Mouse (Mus musculus): ENCODE measurements around the gene Nsmce1. TPM values are rescaled to one million over a fixed set of nuclear protein-coding genes. Genes with fewer than 3 reads are reported as not detected.
"Not testable (repeated sequence)": the region's sequence is repeated elsewhere in the genome, so short reads cannot be mapped to it uniquely, and the experiment has no call there.

The Nsmce1 gene
- polyA plus RNA-seq, 1 experiment from 2014 or later = 116 TPM

GRCm38 (mm10) chr7:125430170-125430842, 61.1 kb downstream of the Nsmce1 start:
- 80% methylated on average over 7 of the region's 7 CpGs for WGBS

GRCm38 (mm10) chr7:125428816-125429500, 62.4 kb downstream of the Nsmce1 start:
- not testable (repeated sequence) for H3K9ac ChIP-seq; H3K9me3 ChIP-seq; H3K4me1 ChIP-seq; H3K36me3 ChIP-seq; ATAC-seq (ENCODE audit: insufficient number of reproducible peaks, insufficient read depth, low FRiP score, low TSS enrichment, low read depth); H3K27ac ChIP-seq; H3K27me3 ChIP-seq; H3K4me3 ChIP-seq; H3K4me2 ChIP-seq
- WGBS = 79% methylated on average over 5 of the region's 5 CpGs

More at GRCm38 (mm10) chr7:125430170-125430842, 61.1 kb downstream of the Nsmce1 start:
- H3K9ac ChIP-seq = no peak overlapping the region
- no peak for ATAC-seq (ENCODE audit: insufficient number of reproducible peaks, insufficient read depth, low FRiP score, low TSS enrichment, low read depth)
- peaks cover 3% of the 10 kb centered on the region; the same call in 1 of the 2 replicates for H3K9me3 ChIP-seq
- no peaks in the 10 kb centered on the region for H3K36me3 ChIP-seq
- no peak overlapping the region for H3K4me3 ChIP-seq
- no peaks in the 10 kb centered on the region for H3K27me3 ChIP-seq
- no peak overlapping the region for H3K4me2 ChIP-seq
- H3K4me1 ChIP-seq = peaks cover 11% of the 10 kb centered on the region; the same call in 1 of the 2 replicates
- H3K27ac ChIP-seq = no peak overlapping the region

- Histone ChIP-seq H3K9ac (no peak overlapping the region), H3K27ac (no peak overlapping the region), H3K36me3 (no peaks in the 10 kb centered on the region), H3K4me1 (0 out of 2 replicates have a peak, but pooled peaks cover 4% of the 10 kb centered on the region), H3K4me2 (no peak overlapping the region), H3K9me3 (peaks cover 6% of the 10 kb centered on the region; the same call in 1 of the 2 replicates), H3K27me3 (no peaks in the 10 kb centered on the region), H3K4me3 (no peak overlapping the region)
- 78% methylated on average over 7 of the region's 7 CpGs for WGBS
- ATAC-seq (ENCODE audit: insufficient number of reproducible peaks, insufficient read depth, low FRiP score, low TSS enrichment, low read depth) = no peak
Observed at GRCm38 (mm10) chr7:125428381-125428780, 63.0 kb downstream of the Nsmce1 start.

GRCm38 (mm10) chr7:125427492-125428090, 63.8 kb downstream of the Nsmce1 start:
- 68% methylated on average over 12 of the region's 12 CpGs for WGBS
- H3K27me3 ChIP-seq = no peaks in the 10 kb centered on the region
- H3K4me2 ChIP-seq = no peak overlapping the region
- ATAC-seq (ENCODE audit: insufficient number of reproducible peaks, insufficient read depth, low FRiP score, low TSS enrichment, low read depth) = no peak
- no peak overlapping the region for H3K9ac ChIP-seq
- no peaks in the 10 kb centered on the region for H3K36me3 ChIP-seq
- peaks cover 6% of the 10 kb centered on the region; the same call in 1 of the 2 replicates for H3K9me3 ChIP-seq
- 0 out of 2 replicates have a peak, but pooled peaks cover 4% of the 10 kb centered on the region for H3K4me1 ChIP-seq
- H3K27ac ChIP-seq = no peak overlapping the region
- H3K4me3 ChIP-seq = no peak overlapping the region

- H3K9me3 ChIP-seq = 0 out of 2 replicates have a peak, but pooled peaks cover 3% of the 10 kb centered on the region
- no peak overlapping the region for H3K4me3 ChIP-seq
- no peaks in the 10 kb centered on the region for H3K27me3 ChIP-seq
- no peak overlapping the region for H3K27ac ChIP-seq
- WGBS = 49% methylated on average over 3 of the region's 3 CpGs
- ATAC-seq (ENCODE audit: insufficient number of reproducible peaks, insufficient read depth, low FRiP score, low TSS enrichment, low read depth) = no peak
- H3K4me2 ChIP-seq = no peak overlapping the region
- 0 out of 2 replicates have a peak, but pooled peaks cover 4% of the 10 kb centered on the region for H3K4me1 ChIP-seq
- H3K36me3 ChIP-seq = no peaks in the 10 kb centered on the region
- H3K9ac ChIP-seq = no peak overlapping the region
Observed at GRCm38 (mm10) chr7:125423056-125423455, 68.3 kb downstream of the Nsmce1 start.

- Histone ChIP-seq H3K9me3 (0 out of 2 replicates have a peak, but pooled peaks cover 3% of the 10 kb centered on the region), H3K27me3 (no peaks in the 10 kb centered on the region), H3K4me2 (no peak overlapping the region), H3K9ac (no peak overlapping the region), H3K4me3 (no peak overlapping the region), H3K4me1 (no peaks in the 10 kb centered on the region), H3K27ac (no peak overlapping the region), H3K36me3 (no peaks in the 10 kb centered on the region)
- 47% methylated on average over 2 of the region's 2 CpGs for WGBS
- ATAC-seq (ENCODE audit: insufficient number of reproducible peaks, insufficient read depth, low FRiP score, low TSS enrichment, low read depth) = no peak
Observed at GRCm38 (mm10) chr7:125421911-125422310, 69.5 kb downstream of the Nsmce1 start.

- no peak for ATAC-seq (ENCODE audit: insufficient number of reproducible peaks, insufficient read depth, low FRiP score, low TSS enrichment, low read depth)
- H3K4me1 ChIP-seq = no peaks in the 10 kb centered on the region
- H3K27ac ChIP-seq = no peak overlapping the region
- no peak overlapping the region for H3K4me3 ChIP-seq
- no peaks in the 10 kb centered on the region for H3K36me3 ChIP-seq
- no peak overlapping the region for H3K9ac ChIP-seq
- WGBS = 65% methylated on average over 2 of the region's 2 CpGs
- H3K27me3 ChIP-seq = no peaks in the 10 kb centered on the region
- no peak overlapping the region for H3K4me2 ChIP-seq
- H3K9me3 ChIP-seq = 0 out of 2 replicates have a peak, but pooled peaks cover 3% of the 10 kb centered on the region
Observed at GRCm38 (mm10) chr7:125420190-125420589, 71.2 kb downstream of the Nsmce1 start.

GRCm38 (mm10) chr7:125418413-125418812, 73.0 kb downstream of the Nsmce1 start:
- no peak for ATAC-seq (ENCODE audit: insufficient number of reproducible peaks, insufficient read depth, low FRiP score, low TSS enrichment, low read depth)
- Histone ChIP-seq H3K9ac (no peak overlapping the region), H3K9me3 (no peaks in the 10 kb centered on the region), H3K27me3 (no peaks in the 10 kb centered on the region), H3K36me3 (no peaks in the 10 kb centered on the region), H3K4me1 (no peaks in the 10 kb centered on the region), H3K4me3 (no peak overlapping the region), H3K27ac (no peak overlapping the region), H3K4me2 (no peak overlapping the region)
- 25% methylated on average over 3 of the region's 3 CpGs for WGBS

Other genes starting within 250 kb of the Nsmce1 start
- 9.6 and 10.0 TPM in 2 replicates for gene Kdm8, start 46.9 kb downstream of the Nsmce1 start, polyA plus RNA-seq (2015; fragmentation: Nextera tagmentation; extraction: Ambion mirVana)
- 7.0 and 7.7 TPM in 2 replicates for gene Il4ra, start 60.5 kb upstream of the Nsmce1 start, polyA plus RNA-seq (2015; fragmentation: Nextera tagmentation; extraction: Ambion mirVana)
- gene Il21r, start 111.8 kb upstream of the Nsmce1 start, polyA plus RNA-seq (2015; fragmentation: Nextera tagmentation; extraction: Ambion mirVana) = 0.67 and 0.81 TPM in 2 replicates
- gene Gtf3c1, start 216.2 kb upstream of the Nsmce1 start, polyA plus RNA-seq (2015; fragmentation: Nextera tagmentation; extraction: Ambion mirVana) = 32.4 and 34.4 TPM in 2 replicates
- gene D430042O09Rik, start 216.3 kb upstream of the Nsmce1 start, polyA plus RNA-seq (2015; fragmentation: Nextera tagmentation; extraction: Ambion mirVana) = 9.8 and 9.9 TPM in 2 replicates

Data from embryonic facial prominence, embryonic 13.5 days (tissue).